Mouse (Mus musculus) spleen, adult 2 months (tissue): ENCODE data around the gene Tbc1d5.

Experiments
- CTCF ChIP-seq: fragments of 200-500 bp; IDR thresholded peaks from 2 replicates; pipeline ENCODE4 v1.5.1; 2011; ENCODE audit warnings: mild to moderate bottlenecking, inconsistent platforms; ENCODE audit not compliant: insufficient read depth, insufficient read length, insufficient replicate concordance; ENCODE audit errors: extremely low read depth
- POLR2A ChIP-seq: fragments of 200-500 bp; IDR thresholded peaks from 2 replicates; pipeline ENCODE4 v1.6.1; 2011; ENCODE audit warnings: low read depth, low read length, inconsistent platforms

DNA sequence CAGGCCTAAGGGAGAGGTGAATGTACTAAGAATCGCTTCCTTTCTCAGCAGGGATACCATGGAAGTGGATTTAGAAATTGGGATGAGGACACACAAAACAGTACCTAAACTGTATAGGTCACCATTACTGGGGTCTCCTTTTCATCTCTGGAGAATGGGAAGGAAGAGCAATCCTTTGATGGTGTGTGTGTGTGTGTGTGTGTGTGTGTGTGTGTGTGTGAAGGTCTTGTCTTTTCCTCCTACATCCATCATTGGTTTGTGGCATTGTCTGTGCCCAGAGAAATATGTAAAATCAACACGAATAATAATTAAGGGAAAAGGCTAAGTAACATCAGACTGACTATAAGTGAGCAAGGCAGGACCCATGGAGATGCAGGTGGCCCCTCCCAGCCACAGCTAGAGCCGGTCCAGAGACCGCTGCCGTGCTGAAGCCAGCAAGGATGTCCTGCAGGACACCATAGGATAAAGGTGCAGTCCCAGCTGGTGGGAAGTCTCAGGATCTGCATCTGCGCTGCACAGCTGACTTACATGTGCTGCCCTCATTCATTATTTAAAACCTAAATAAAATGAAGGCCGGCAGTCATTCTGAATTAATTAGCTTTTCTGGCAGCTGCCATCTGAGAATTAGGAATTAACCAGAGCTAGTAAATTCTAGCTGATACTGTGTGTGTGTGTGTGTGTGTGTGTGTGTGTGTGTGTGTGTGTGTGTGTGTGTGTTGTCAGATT is 468.5 kb downstream of the Tbc1d5 start:
- TF ChIP-seq POLR2A: no peak
- no peak for TF ChIP-seq CTCF
